13 mouse cellular contexts compared by ENCODE assay signal in genomic region chr4:95025847-95026600, GRCm38 (mm10). TPM values are rescaled to one million over a fixed set of nuclear protein-coding genes. Genes with fewer than 3 reads are reported as not detected.
A peak's percentile ranks its signal among the peaks of the same experiment; 100 is the strongest.
DNase-seq lines count a peak whose midpoint lies in the region; ATAC-seq and TF ChIP-seq lines count a peak whose summit lies in the region.
"Had no signal": no experiment of that assay in that cellular context is flagged by ENCODE, and none has a peak within 500 bp of the region (broad histone marks: within the 10 kb centered on the region; RNA-seq: fewer than 3 reads in every experiment).

No protein-coding gene starts in this region.

- no peak overlapping the region for H3K4me3 ChIP-seq in forebrain, embryonic 11.5 days (ENCODE audit: low read depth, low read length)
- no peak overlapping the region for H3K4me3 ChIP-seq in forebrain, embryonic 10.5 days
- no peak overlapping the region for H3K4me3 ChIP-seq in forebrain, embryonic 12.5 days (replicated peaks)
- no peak overlapping the region for H3K4me3 ChIP-seq in hindbrain, postnatal 0 days (ENCODE audit: low read length)
- H3K4me3 ChIP-seq: kidney, embryonic 15.5 days; limb, embryonic 12.5 days had no signal

- peak; percentile 49; the same call in 1 of the 2 replicates for ATAC-seq in forebrain, embryonic 11.5 days (replicated peaks; ENCODE audit: low FRiP score)
- peak; percentile 58; the same call in 1 of the 2 replicates for ATAC-seq in forebrain, embryonic 12.5 days (ENCODE audit: low FRiP score)
- peak; percentile 80 for ATAC-seq in hindbrain, postnatal 0 days
- ATAC-seq: liver, postnatal 0 days had no signal

- no peaks in the 10 kb centered on the region for H3K9me3 ChIP-seq in forebrain, embryonic 11.5 days (ENCODE audit: control insufficient read depth, low read length)
- H3K9me3 ChIP-seq in forebrain, embryonic 10.5 days, result no peaks in the 10 kb centered on the region
- H3K9me3 ChIP-seq in forebrain, embryonic 12.5 days, result no peaks in the 10 kb centered on the region
- no peaks in the 10 kb centered on the region for H3K9me3 ChIP-seq in hindbrain, postnatal 0 days (ENCODE audit: low read length)
- H3K9me3 ChIP-seq: kidney, embryonic 15.5 days; limb, embryonic 12.5 days had no signal

- peak; percentile 26; the same call in 1 of the 2 replicates for TF ChIP-seq CTCF in hindbrain, postnatal 0 days (IDR thresholded peaks at IDR 0.05; ENCODE audit: low read depth)

- no peak overlapping the region for H3K4me2 ChIP-seq in forebrain, embryonic 11.5 days (ENCODE audit: low read depth, low read length, severe bottlenecking)
- H3K4me2 ChIP-seq in forebrain, embryonic 12.5 days, result no peak overlapping the region
- H3K4me2 ChIP-seq in hindbrain, postnatal 0 days (ENCODE audit: low read depth, low read length), result no peak overlapping the region
- H3K4me2 ChIP-seq: kidney, embryonic 15.5 days; limb, embryonic 12.5 days had no signal

- H3K27ac ChIP-seq in forebrain, embryonic 11.5 days (ENCODE audit: low read depth, low read length), result no peak overlapping the region
- H3K27ac ChIP-seq in forebrain, embryonic 10.5 days, result no peak overlapping the region
- no peak overlapping the region for H3K27ac ChIP-seq in forebrain, embryonic 12.5 days
- no peak overlapping the region for H3K27ac ChIP-seq in hindbrain, postnatal 0 days
- H3K27ac ChIP-seq: kidney, embryonic 15.5 days; limb, embryonic 12.5 days had no signal

- H3K4me1 ChIP-seq in forebrain, embryonic 11.5 days (replicated peaks; ENCODE audit: control insufficient read depth, insufficient read depth, low read length), result no peaks in the 10 kb centered on the region
- peaks cover 4% of the 10 kb centered on the region; the same call in 1 of the 2 replicates for H3K4me1 ChIP-seq in forebrain, embryonic 10.5 days
- no peaks in the 10 kb centered on the region; the same call in 1 of the 2 replicates for H3K4me1 ChIP-seq in forebrain, embryonic 12.5 days
- no peaks in the 10 kb centered on the region for H3K4me1 ChIP-seq in hindbrain, postnatal 0 days (ENCODE audit: insufficient read depth, low read length)
- H3K4me1 ChIP-seq: kidney, embryonic 15.5 days; limb, embryonic 12.5 days had no signal

- H3K27me3 ChIP-seq in forebrain, embryonic 11.5 days (ENCODE audit: control insufficient read depth, insufficient read depth, low read length), result no peaks in the 10 kb centered on the region; the same call in 1 of the 2 replicates
- H3K27me3 ChIP-seq in forebrain, embryonic 10.5 days (ENCODE audit: poor library complexity, severe bottlenecking), result no peaks in the 10 kb centered on the region
- H3K27me3 ChIP-seq in forebrain, embryonic 12.5 days, result 0 out of 2 replicates have a peak, but pooled peaks cover 4% of the 10 kb centered on the region
- no peaks in the 10 kb centered on the region for H3K27me3 ChIP-seq in hindbrain, postnatal 0 days (ENCODE audit: insufficient read depth, low read length)
- H3K27me3 ChIP-seq: limb, embryonic 12.5 days had no signal

- H3K9ac ChIP-seq in forebrain, embryonic 11.5 days (ENCODE audit: low read length), result no peak overlapping the region
- no peak overlapping the region for H3K9ac ChIP-seq in forebrain, embryonic 12.5 days
- no peak overlapping the region for H3K9ac ChIP-seq in hindbrain, postnatal 0 days (replicated peaks; ENCODE audit: low read length)
- H3K9ac ChIP-seq: kidney, embryonic 15.5 days; limb, embryonic 12.5 days; liver, postnatal 0 days had no signal

- no peaks in the 10 kb centered on the region for H3K36me3 ChIP-seq in forebrain, embryonic 11.5 days (ENCODE audit: control insufficient read depth, insufficient read depth, low read length)
- H3K36me3 ChIP-seq in forebrain, embryonic 10.5 days (replicated peaks), result no peaks in the 10 kb centered on the region
- H3K36me3 ChIP-seq in forebrain, embryonic 12.5 days (replicated peaks), result no peaks in the 10 kb centered on the region
- no peaks in the 10 kb centered on the region for H3K36me3 ChIP-seq in hindbrain, postnatal 0 days (ENCODE audit: insufficient read depth, low read length)
- H3K36me3 ChIP-seq: kidney, embryonic 15.5 days; limb, embryonic 12.5 days had no signal

- no peak for DNase-seq in forebrain, embryonic 11.5 days (ENCODE audit: low spot score)
- no peak for DNase-seq in forebrain, embryonic 10.5 days (ENCODE audit: extremely low spot score, low spot score)
- peak; percentile 74 for DNase-seq in 3134 (ENCODE audit: extremely low read depth, insufficient read length, low spot score)
- peak; percentile 24 for DNase-seq in hindbrain, postnatal 0 days (ENCODE audit: low spot score)
- no peak for DNase-seq in gastrocnemius, adult 18-20 months (ENCODE audit: low spot score)
- DNase-seq in embryo, embryonic 11 days, result no peak
- DNase-seq in heart, adult 18-20 months, result no peak
- DNase-seq: heart, postnatal 14 days; liver, postnatal 0 days; thymus, adult 18-20 months had no signal

- WGBS in forebrain, embryonic 11.5 days, result 74% methylated on average over 16 of the region's 16 CpGs
- WGBS in forebrain, embryonic 10.5 days, result 88% methylated on average over 16 of the region's 16 CpGs
- WGBS in forebrain, embryonic 12.5 days, result 63% methylated on average over 16 of the region's 16 CpGs
- WGBS in hindbrain, postnatal 0 days, result 57% methylated on average over 16 of the region's 16 CpGs

RNA-seq across cellular contexts. Expression of gene Jun, which starts 26.0 kb away (rescaled TPM):
- 60.7 and 62.7 TPM in 2 replicates for polyA plus RNA-seq in forebrain, embryonic 11.5 days (2014; fragmentation: Nextera tagmentation; extraction: Ambion mirVana)
- 74.2 and 82.9 TPM in 2 replicates for polyA plus RNA-seq in forebrain, embryonic 10.5 days (2016; fragmentation: Nextera tagmentation; extraction: Ambion mirVana)
- 101 and 107 TPM in 2 replicates for polyA plus RNA-seq in forebrain, embryonic 12.5 days (2016; fragmentation: Nextera tagmentation; extraction: Ambion mirVana)
- 74.4 and 86.4 TPM in 2 replicates for total RNA-seq in hindbrain, postnatal 0 days (2014; rRNA removed)
- 57.5 and 59.9 TPM in 2 replicates for polyA plus RNA-seq in hindbrain, postnatal 0 days (2015; fragmentation: Nextera tagmentation; extraction: Ambion mirVana)
- 100 to 1,000 TPM in 1 of 2 experiments, 10 to 100 TPM in 1; 56.8 to 140 TPM for total RNA-seq in gastrocnemius, adult 18-20 months (2021)
- 10 to 100 TPM; 56.1 to 67.7 TPM for total RNA-seq in heart, adult 18-20 months (2021)

RNA-seq across cellular contexts. Expression of gene Mysm1, which starts 47.1 kb away (rescaled TPM):
- polyA plus RNA-seq in forebrain, embryonic 11.5 days (2014; fragmentation: Nextera tagmentation; extraction: Ambion mirVana), result 28.8 and 30.7 TPM in 2 replicates
- 24.6 and 27.6 TPM in 2 replicates for polyA plus RNA-seq in forebrain, embryonic 10.5 days (2016; fragmentation: Nextera tagmentation; extraction: Ambion mirVana)
- 33.6 and 34.8 TPM in 2 replicates for polyA plus RNA-seq in forebrain, embryonic 12.5 days (2016; fragmentation: Nextera tagmentation; extraction: Ambion mirVana)
- 18.9 and 36.8 TPM in 2 replicates for total RNA-seq in hindbrain, postnatal 0 days (2014; rRNA removed)
- polyA plus RNA-seq in hindbrain, postnatal 0 days (2015; fragmentation: Nextera tagmentation; extraction: Ambion mirVana), result 30.1 and 31.1 TPM in 2 replicates
- 1 to 10 TPM; 6.6 to 8.5 TPM for total RNA-seq in gastrocnemius, adult 18-20 months (2021)
- 1 to 10 TPM; 7.1 to 8.0 TPM for total RNA-seq in heart, adult 18-20 months (2021)

Comparison
In these comparisons a context has a peak if more than half of its experiments do, and no peak if none do; other contexts are left out.
1. DNase-seq: peak in 3134 (single experiment) and hindbrain, postnatal 0 days (single experiment); none in forebrain, embryonic 11.5 days (single experiment), forebrain, embryonic 10.5 days (single experiment), gastrocnemius, adult 18-20 months (single experiment), embryo, embryonic 11 days (single experiment) and heart, adult 18-20 months (0 of 2).
2. Peak in every context shown above with its lines, with median percentiles within 50 percentile points of each other: ATAC-seq.